Mouse (Mus musculus) embryonic fibroblast, embryonic 13.5 days (primary cell): Measurements from ENCODE around the gene Drd3.

Experiments
- CTCF ChIP-seq: IDR thresholded peaks from 2 replicates; pipeline ENCODE4 v1.5.1; 2011; ENCODE audit warnings: mild to moderate bottlenecking, control low read depth, low read length, moderate library complexity, borderline replicate concordance; ENCODE audit not compliant: insufficient read depth
- POLR2A ChIP-seq: IDR thresholded peaks from 2 replicates; pipeline ENCODE4 v1.6.1; 2011; ENCODE audit warnings: low read depth, mild to moderate bottlenecking, control low read depth, low read length, moderate library complexity

DNA sequence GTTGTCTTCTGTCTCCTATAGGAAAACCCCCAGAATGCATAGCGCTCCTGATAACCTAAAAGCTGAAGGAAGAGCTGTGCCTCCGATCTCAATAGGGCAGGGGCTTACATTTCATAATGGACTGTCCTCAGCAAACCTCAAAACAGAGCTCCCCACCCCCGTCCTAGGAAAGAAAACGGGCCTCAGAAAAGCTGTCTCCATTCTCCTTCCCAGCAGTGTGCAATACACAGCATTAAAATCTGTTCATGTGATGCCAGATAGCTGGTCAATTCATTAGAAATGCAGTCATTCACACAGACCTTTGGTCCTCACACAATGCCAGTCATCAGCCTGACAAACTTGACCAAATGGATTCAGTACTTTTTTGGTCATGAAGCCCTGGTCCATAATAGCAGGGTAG, 45.7 kb downstream of the Drd3 start:
- no peak for TF ChIP-seq CTCF
- no peak for TF ChIP-seq POLR2A
